Mouse (Mus musculus) stomach, embryonic 14.5 days (tissue): ENCODE data around the gene Rell1. TPM values are rescaled to one million over a fixed set of nuclear protein-coding genes. Genes with fewer than 3 reads are reported as not detected.
A peak's percentile ranks its signal among the peaks of the same experiment; 100 is the strongest.

ENCODE experiments used
- ATAC-seq: fragments of 200-750 bp; cut with Nextera tagmentation; 2 replicates; pipeline ENCODE4 v1.8.0; 2017; ENCODE audit warnings: low read depth, moderate TSS enrichment; ENCODE audit not compliant: insufficient number of reproducible peaks, insufficient read depth, low FRiP score
- H3K27ac ChIP-seq: fragments of 300-500 bp; sonication (generic); 2 replicates; pipeline ENCODE4 v1.5.1; 2014; ENCODE audit warnings: mild to moderate bottlenecking, low read length, moderate library complexity, mixed read lengths
- H3K27me3 ChIP-seq: fragments of 300-500 bp; sonication (generic); 2 replicates; pipeline ENCODE4 v1.6.1; 2014; ENCODE audit warnings: low read length, control low read depth, mixed read lengths; ENCODE audit not compliant: control insufficient read depth, insufficient read depth
- H3K36me3 ChIP-seq: fragments of 300-500 bp; sonication (generic); 2 replicates; pipeline ENCODE4 v1.6.1; 2014; ENCODE audit warnings: mild to moderate bottlenecking, control low read depth, low read length, moderate library complexity, mixed read lengths; ENCODE audit not compliant: control insufficient read depth, insufficient read depth
- H3K4me1 ChIP-seq: fragments of 300-500 bp; sonication (generic); 2 replicates; pipeline ENCODE4 v1.6.1; 2014; ENCODE audit warnings: low read length, control low read depth, mixed read lengths; ENCODE audit not compliant: control insufficient read depth, insufficient read depth
- H3K4me2 ChIP-seq: fragments of 300-500 bp; sonication (generic); replicated peaks from 2 replicates; pipeline ENCODE4 v1.6.1; 2014; ENCODE audit warnings: low read depth, low read length, control low read depth
- H3K4me3 ChIP-seq: fragments of 300-500 bp; sonication (generic); 2 replicates; pipeline ENCODE4 v1.5.1; 2014; ENCODE audit warnings: low read depth, low read length, control low read depth
- H3K9ac ChIP-seq: fragments of 300-500 bp; sonication (generic); replicated peaks from 2 replicates; pipeline ENCODE4 v1.6.1; 2014; ENCODE audit warnings: low read depth, mild to moderate bottlenecking, control low read depth, low read length, moderate library complexity, mixed read lengths
- H3K9me3 ChIP-seq: fragments of 300-500 bp; sonication (generic); 2 replicates; pipeline ENCODE4 v1.6.1; 2016; ENCODE audit warnings: low read depth, low read length, control low read depth; ENCODE audit not compliant: control insufficient read depth
- WGBS: fragments of 180-500 bp; shearing (Covaris S2); extraction: QIAGEN DNeasy Blood & Tissue Kit; methylation state at CpG from one replicate; pipeline ENCODE4 v1.1.7; 2014; 5-methylcytosine and 5-hydroxymethylcytosine counted together
- polyA plus RNA-seq: library from polyadenylated mRNA; unstranded; fragments of >200 nt; fragmentation: Nextera tagmentation; extraction: Ambion mirVana; gene quantifications from 2 replicates; pipeline ENCODE4 v1.2.1, GENCODE M21; 2014

The Rell1 gene
- polyA plus RNA-seq, 1 experiment from 2014 or later = 14.3 TPM

DNA sequence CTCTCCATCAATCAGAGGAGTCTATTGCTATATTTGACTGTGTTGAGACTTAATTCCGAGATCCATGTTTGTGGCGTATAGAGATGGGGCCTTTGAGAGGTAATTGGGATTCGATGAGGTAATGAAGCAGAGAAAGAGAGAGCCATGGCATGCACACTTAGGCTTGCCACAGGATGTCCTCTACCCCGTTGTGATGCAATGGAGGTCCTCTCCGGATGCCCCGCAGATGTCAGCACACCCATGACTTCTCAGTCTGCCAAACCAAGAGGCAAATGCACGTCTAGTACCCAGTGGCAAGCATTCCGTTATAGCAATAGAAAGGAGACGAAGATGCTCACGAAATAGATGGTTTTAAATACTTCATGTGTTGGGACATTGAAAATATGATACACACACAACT, 8.1 kb downstream of the Rell1 start:
- WGBS = 94% methylated on average over 10 of the region's 10 CpGs
- H3K36me3 ChIP-seq = no peaks in the 10 kb centered on the region
- no peak for ATAC-seq
- H3K4me1 ChIP-seq = no peaks in the 10 kb centered on the region
- no peak overlapping the region for H3K4me3 ChIP-seq
- no peaks in the 10 kb centered on the region for H3K27me3 ChIP-seq
- H3K27ac ChIP-seq = no peak overlapping the region
- no peak overlapping the region for H3K9ac ChIP-seq
- no peaks in the 10 kb centered on the region for H3K9me3 ChIP-seq
- H3K4me2 ChIP-seq = no peak overlapping the region

DNA sequence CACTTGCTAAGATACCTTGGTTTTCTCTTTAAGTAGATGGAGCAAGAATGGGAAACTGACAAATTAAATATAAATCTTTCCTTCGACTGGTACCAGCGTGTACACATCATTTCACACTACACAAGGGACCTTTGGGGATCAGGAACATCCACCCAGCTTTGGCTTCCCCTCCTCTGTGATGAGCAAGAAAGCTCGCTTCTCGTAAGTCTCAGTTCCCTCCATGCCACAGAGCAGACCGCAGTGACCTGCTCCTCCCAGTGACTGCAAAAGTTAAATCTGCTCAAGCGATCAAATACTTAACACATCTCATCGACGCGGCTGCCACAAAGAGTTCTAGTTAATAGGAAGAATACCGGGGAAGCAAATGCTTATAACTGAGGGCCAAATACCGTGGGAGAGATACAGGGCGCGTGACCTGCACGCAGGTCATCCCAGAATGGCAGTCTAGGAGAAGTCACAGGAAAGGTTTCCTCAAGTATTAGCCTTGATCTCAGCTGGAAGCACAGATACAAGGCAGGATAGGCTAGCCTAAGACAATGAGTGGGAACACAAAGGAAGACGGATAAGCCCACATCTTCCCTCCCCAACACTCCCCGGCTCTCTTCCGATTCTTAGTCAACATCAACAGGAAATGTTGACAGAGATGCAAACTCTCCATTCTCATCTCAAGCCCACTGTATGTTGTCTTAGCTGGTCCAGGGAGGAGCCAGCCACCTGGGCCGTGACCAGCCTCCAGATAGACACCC, 9.6 kb downstream of the Rell1 start:
- H3K9ac ChIP-seq = no peak overlapping the region
- 77% methylated on average over 18 of the region's 18 CpGs for WGBS
- no peak for ATAC-seq
- H3K27ac ChIP-seq = no peak overlapping the region
- H3K36me3 ChIP-seq = no peaks in the 10 kb centered on the region
- H3K4me2 ChIP-seq = no peak overlapping the region
- H3K9me3 ChIP-seq = no peaks in the 10 kb centered on the region
- no peaks in the 10 kb centered on the region for H3K4me1 ChIP-seq
- H3K4me3 ChIP-seq = no peak overlapping the region
- H3K27me3 ChIP-seq = no peaks in the 10 kb centered on the region

GRCm38 (mm10) chr5:63957607-63958006, 11.1 kb downstream of the Rell1 start:
- Histone ChIP-seq H3K9ac (no peak overlapping the region), H3K27me3 (no peaks in the 10 kb centered on the region), H3K4me2 (no peak overlapping the region), H3K9me3 (no peaks in the 10 kb centered on the region), H3K4me3 (no peak overlapping the region), H3K4me1 (no peaks in the 10 kb centered on the region), H3K36me3 (no peaks in the 10 kb centered on the region), H3K27ac (no peak overlapping the region)
- ATAC-seq = no peak
- 72% methylated on average over 8 of the region's 8 CpGs for WGBS

GRCm38 (mm10) chr5:63956411-63956810, 12.3 kb downstream of the Rell1 start:
- ATAC-seq = no peak
- Histone ChIP-seq H3K9me3 (no peaks in the 10 kb centered on the region), H3K4me1 (peaks cover 5% of the 10 kb centered on the region), H3K27ac (no peak overlapping the region), H3K4me3 (no peak overlapping the region), H3K27me3 (no peaks in the 10 kb centered on the region), H3K9ac (no peak overlapping the region), H3K36me3 (no peaks in the 10 kb centered on the region), H3K4me2 (no peak overlapping the region)
- WGBS = 84% methylated on average over 11 of the region's 11 CpGs

DNA sequence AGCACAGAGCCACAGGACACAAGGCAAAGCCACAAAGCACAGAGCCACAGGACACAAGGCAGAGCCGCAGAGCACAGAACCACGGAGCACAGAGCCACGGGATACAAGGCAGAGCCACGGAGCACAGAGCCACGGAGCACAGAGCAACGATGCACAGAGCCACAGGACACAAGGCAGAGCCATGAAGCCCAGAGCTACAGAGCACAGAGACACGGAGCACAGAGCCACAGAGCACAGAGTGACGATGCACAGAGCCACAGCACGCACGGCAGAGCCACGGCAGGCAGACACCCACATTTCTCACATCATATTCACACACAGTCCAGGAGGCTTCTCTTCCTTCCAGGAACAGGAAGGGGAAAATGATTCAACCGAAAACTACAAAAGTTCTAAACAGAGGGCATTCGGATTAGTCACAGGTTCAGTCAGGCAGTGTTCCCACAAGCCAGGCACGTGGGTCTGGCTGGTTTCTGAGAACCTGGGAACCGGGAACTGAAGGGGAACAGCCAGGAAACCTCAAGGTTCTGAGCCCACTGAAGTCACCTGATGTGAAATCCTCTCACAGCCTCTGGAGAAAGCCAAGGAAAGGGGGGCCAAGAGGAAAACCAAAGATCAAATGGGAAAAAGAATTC, 15.2 kb downstream of the Rell1 start:
- Histone ChIP-seq H3K9me3 (no peaks in the 10 kb centered on the region), H3K9ac (no peak overlapping the region), H3K4me2 (no peak overlapping the region), H3K27ac (no peak overlapping the region), H3K4me1 (peaks cover 10% of the 10 kb centered on the region), H3K36me3 (no peaks in the 10 kb centered on the region), H3K27me3 (no peaks in the 10 kb centered on the region), H3K4me3 (no peak overlapping the region)
- 87% methylated on average over 15 of the region's 15 CpGs for WGBS
- no peak for ATAC-seq

- no peak overlapping the region for H3K27ac ChIP-seq
- no peaks in the 10 kb centered on the region for H3K36me3 ChIP-seq
- H3K9me3 ChIP-seq = no peaks in the 10 kb centered on the region
- no peak overlapping the region for H3K4me3 ChIP-seq
- H3K27me3 ChIP-seq = no peaks in the 10 kb centered on the region
- WGBS = 75% methylated on average over 6 of the region's 6 CpGs
- no peak for ATAC-seq
- H3K9ac ChIP-seq = no peak overlapping the region
- H3K4me2 ChIP-seq = no peak overlapping the region
- H3K4me1 ChIP-seq = peaks cover 10% of the 10 kb centered on the region
These were observed 16.7 kb downstream of the Rell1 start for GRCm38 (mm10) chr5:63952039-63952438.

- Histone ChIP-seq H3K36me3 (no peaks in the 10 kb centered on the region), H3K9ac (no peak overlapping the region), H3K4me1 (peaks cover 10% of the 10 kb centered on the region), H3K27me3 (no peaks in the 10 kb centered on the region), H3K4me3 (no peak overlapping the region), H3K4me2 (no peak overlapping the region), H3K9me3 (no peaks in the 10 kb centered on the region), H3K27ac (no peak overlapping the region)
- ATAC-seq = no peak
- WGBS = 81% methylated on average over 11 of the region's 11 CpGs
These were observed 17.2 kb downstream of the Rell1 start for GRCm38 (mm10) chr5:63951421-63951911.

GRCm38 (mm10) chr5:63949195-63949594, 19.5 kb downstream of the Rell1 start:
- ATAC-seq = 0 out of 2 replicates have a peak, but pooled peaks have one; percentile 21
- Histone ChIP-seq H3K4me3 (no peak overlapping the region), H3K4me1 (peaks cover 10% of the 10 kb centered on the region), H3K9ac (no peak overlapping the region), H3K36me3 (no peaks in the 10 kb centered on the region), H3K9me3 (no peaks in the 10 kb centered on the region), H3K4me2 (no peak overlapping the region), H3K27me3 (no peaks in the 10 kb centered on the region), H3K27ac (peak overlapping the region; percentile 33; the same call in 1 of the 2 replicates)
- WGBS = 22% methylated on average over 3 of the region's 3 CpGs
